Mouse (Mus musculus) cerebellum, adult 2 months (tissue): Measurements from ENCODE around the gene Krtap17-1.

Experiments used
- CTCF ChIP-seq: fragments of 200-500 bp; IDR thresholded peaks from 2 replicates; pipeline ENCODE4 v1.5.1; 2011; ENCODE audit warnings: low read depth, mild to moderate bottlenecking, control low read depth, low read length, moderate library complexity, borderline replicate concordance; ENCODE audit not compliant: insufficient read depth
- POLR2A ChIP-seq: fragments of 200-500 bp; IDR thresholded peaks from 2 replicates; pipeline ENCODE4 v1.6.1; 2011; ENCODE audit warnings: low read length, control low read depth, borderline replicate concordance; ENCODE audit not compliant: insufficient read depth

GRCm38 (mm10) chr11:100005905-100006304 lies 12.1 kb upstream of the Krtap17-1 start:
- no peak for TF ChIP-seq POLR2A
- no peak for TF ChIP-seq CTCF
